Mouse (Mus musculus): ENCODE measurements around the gene Klhdc9. TPM values are rescaled to one million over a fixed set of nuclear protein-coding genes. Genes with fewer than 3 reads are reported as not detected.

Klhdc9 gene
- total RNA-seq (2021): not detected

DNA sequence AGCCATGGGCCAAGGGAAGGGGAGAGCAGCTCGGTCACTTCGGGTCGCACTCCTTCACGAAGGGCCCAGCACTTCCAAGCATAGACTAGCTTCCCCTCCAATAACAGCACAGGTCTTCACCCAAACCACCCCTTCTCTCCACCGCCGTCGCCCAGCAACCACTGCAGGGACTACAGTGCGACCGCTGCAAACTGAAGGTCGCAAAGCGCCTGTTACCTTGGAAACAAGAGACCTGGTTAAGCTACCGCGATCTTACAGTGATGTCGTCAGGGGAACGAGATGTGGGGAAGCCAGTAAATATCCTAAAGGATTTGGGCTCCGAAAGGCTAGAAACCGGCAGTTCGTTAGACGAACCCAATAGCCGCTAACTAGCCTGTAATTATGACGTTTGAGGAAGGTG lies at the start of gene Klhdc9:
TSS of gene Klhdc9 (minus strand) at position 143 of the 400 bp plus-strand sequence.
- DNase-seq (ENCODE audit: low spot score): peak; percentile 62
- intact Hi-C loops (cut with DNase I): loop anchor here (1.0 to 2.0 kb wide), 2 partner anchors 118 to 206 kb away; no protein-coding TSS in a partner anchor

- intact Hi-C loops (cut with DNase I): loop anchor here (2.0 to 5.0 kb wide), 2 partner anchors 61 to 83 kb away; partner anchors contain the start of gene Dedd
- no peak for DNase-seq (ENCODE audit: low spot score)
Observed at GRCm38 (mm10) chr1:171410231-171410630, 49.6 kb upstream of the Klhdc9 start.

GRCm38 (mm10) chr1:171407263-171407662 lies 46.7 kb upstream of the Klhdc9 start:
- DNase-seq (ENCODE audit: low spot score): no peak
- intact Hi-C loops (cut with DNase I): no loop called here

- no peak for DNase-seq (ENCODE audit: low spot score)
- intact Hi-C loops (cut with DNase I): no loop called here
Observed at GRCm38 (mm10) chr1:171402991-171403390, 42.4 kb upstream of the Klhdc9 start.

DNA sequence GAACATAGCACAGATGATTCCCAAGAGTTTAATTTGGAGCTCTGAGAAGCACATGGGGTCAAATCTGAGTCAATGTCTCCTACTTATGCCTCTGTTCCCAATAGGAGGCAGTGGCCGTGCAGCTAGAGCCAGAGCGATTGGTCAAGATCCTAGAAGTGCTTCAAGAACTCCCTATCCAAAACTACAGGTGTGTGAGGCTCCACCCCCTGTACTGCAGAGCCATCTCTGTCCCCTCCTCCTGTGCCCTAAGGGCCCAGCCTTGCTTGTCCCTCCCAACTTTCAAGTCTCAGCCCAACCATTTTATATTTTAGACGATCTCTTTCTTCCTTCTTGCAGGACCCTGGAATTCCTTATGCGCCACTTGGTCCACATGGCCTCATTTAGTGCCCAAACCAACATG lies 41.2 kb upstream of the Klhdc9 start:
- intact Hi-C loops (cut with DNase I): no loop called here
- DNase-seq (ENCODE audit: low spot score): no peak

DNA sequence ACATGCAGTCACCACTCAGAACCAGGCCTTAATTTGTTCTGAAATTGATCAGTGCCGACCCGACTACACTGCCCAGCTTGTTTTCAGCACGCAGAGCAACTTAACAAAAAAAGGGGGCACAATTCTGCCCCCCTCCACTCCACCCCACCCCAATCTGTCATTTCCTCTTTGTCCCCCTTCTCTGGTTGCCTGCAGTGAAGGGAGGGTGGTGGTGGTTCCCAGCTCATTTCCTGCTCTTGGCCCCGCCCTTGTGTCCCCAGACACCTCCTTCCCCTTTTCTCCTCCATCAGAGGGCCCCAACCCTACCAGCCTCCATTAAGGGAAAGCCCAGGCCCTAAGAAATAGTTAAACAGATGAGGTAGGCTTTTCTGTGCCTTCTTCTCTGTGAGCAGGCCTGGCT lies 29.5 kb upstream of the Klhdc9 start:
- DNase-seq (ENCODE audit: low spot score): no peak
- intact Hi-C loops (cut with DNase I): no loop called here

- intact Hi-C loops (cut with DNase I): no loop called here
- DNase-seq (ENCODE audit: low spot score): peak; percentile 38
Observed at GRCm38 (mm10) chr1:171388376-171389102, 27.9 kb upstream of the Klhdc9 start, which contains the start of gene Arhgap30. Arhgap30 (plus strand) TSS chr1:171388954.

DNA sequence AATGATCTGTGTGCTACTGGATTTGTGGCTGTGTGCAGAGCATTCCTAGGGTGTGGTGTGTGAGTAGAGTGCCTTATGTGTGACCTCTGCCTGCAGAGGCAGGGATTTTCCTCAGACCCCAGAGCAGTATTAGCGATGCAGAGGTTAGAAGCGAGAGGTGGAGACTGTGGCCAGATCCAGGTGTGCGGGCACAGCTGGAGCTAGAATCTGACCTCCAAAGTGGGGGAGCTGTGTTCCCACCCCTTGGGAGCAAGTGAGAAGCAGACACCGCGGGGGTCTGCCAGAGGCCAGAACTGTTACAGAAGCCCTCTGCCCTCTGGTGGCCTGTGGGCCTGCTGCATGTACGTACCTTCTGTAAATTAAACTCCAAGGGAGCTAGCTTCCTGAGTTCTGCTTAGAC lies 26.5 kb upstream of the Klhdc9 start:
- intact Hi-C loops (cut with DNase I): no loop called here
- no peak for DNase-seq (ENCODE audit: low spot score)

DNA sequence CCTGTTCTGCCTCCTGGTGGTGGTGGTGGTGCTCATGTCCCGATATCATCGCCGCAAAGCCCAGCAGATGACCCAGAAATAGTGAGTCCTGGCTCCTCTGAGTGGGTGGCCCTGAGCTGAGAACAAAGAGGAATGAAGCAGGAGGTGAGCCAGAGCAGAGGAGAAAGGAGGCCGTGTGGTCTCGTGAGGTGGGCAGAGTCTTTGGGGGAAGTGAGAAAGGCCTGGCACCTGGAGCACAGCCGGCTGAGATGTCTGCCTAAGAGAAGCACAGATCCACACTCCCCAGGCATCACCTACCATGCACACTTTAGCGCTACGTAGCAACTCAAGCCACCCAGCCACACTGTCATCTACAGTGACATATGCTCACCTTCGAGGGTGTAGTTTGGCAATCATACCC lies 24.6 kb upstream of the Klhdc9 start:
- intact Hi-C loops (cut with DNase I): no loop called here
- no peak for DNase-seq (ENCODE audit: low spot score)

DNA sequence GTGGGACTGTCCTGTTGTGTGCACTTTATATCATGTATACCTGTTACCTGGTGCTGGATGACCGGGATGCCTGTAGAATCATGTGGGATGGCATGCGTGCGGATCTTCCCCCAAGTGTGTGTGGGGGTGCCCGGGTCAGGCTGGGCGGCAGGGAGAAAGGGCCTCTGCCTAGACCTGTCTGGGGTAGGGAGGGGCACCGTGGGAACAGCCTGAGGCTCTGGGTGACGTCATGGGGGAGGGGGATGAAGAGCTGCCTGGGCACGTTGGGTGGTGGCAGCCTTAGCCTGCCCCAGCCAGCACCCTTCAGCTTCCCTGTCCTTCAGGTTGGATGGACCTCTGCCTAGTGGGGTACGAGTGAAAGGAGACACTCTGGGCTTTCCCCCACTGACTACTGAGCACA lies 23.8 kb upstream of the Klhdc9 start:
- DNase-seq (ENCODE audit: low spot score): no peak
- intact Hi-C loops (cut with DNase I): no loop called here

DNA sequence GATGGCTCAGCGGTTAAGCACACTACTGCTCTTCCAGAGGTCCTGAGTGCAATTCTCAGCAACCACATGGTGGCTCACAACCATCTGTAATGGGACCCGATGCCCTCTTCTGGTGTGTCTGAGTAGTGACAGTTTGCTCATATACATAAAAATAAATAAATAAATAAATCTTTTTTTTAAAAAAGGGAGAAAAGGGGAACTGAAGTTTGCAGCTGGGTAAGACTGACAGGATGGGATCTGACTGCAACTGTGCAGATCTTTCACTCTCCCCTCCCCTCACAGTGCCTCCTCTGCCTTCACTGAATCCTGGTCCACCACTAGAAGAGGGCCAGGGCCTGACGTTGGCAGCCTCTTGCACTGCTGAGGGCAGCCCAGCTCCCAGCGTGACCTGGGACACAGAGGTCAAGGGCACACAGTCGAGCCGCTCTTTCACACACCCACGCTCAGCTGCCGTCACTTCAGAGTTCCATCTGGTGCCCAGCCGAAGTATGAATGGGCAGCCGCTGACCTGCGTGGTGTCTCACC lies 21.6 kb upstream of the Klhdc9 start:
- intact Hi-C loops (cut with DNase I): no loop called here
- DNase-seq (ENCODE audit: low spot score): no peak

DNA sequence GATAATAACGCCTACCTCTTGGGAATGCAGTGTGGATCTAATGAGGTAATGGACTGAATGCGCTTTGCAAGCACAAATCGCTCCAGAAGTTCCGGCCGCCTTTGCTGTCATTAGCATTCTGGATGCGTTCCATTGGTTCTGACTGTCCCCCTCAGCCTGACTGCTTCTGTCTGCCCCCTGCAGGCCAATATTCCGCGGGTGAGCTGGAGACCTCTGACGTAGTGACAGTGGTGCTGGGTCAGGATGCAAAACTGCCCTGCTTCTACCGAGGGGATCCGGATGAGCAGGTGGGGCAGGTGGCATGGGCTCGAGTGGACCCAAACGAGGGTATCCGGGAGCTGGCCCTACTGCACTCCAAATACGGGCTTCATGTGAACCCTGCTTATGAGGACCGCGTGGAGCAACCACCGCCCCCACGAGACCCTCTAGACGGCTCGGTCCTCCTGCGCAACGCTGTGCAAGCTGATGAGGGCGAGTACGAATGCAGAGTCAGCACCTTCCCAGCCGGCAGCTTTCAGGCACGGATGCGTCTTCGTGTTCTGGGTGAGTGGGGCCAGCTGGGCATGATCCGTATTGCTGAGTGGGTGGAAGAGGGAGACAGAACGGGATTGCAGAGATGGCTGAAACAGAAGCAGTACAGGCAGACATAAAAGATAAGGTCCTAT lies 19.5 kb upstream of the Klhdc9 start:
- intact Hi-C loops (cut with DNase I): no loop called here
- peak; percentile 52 for DNase-seq (ENCODE audit: low spot score)

GRCm38 (mm10) chr1:171378298-171378697 lies 17.7 kb upstream of the Klhdc9 start:
- DNase-seq (ENCODE audit: low spot score): no peak
- intact Hi-C loops (cut with DNase I): no loop called here

DNA sequence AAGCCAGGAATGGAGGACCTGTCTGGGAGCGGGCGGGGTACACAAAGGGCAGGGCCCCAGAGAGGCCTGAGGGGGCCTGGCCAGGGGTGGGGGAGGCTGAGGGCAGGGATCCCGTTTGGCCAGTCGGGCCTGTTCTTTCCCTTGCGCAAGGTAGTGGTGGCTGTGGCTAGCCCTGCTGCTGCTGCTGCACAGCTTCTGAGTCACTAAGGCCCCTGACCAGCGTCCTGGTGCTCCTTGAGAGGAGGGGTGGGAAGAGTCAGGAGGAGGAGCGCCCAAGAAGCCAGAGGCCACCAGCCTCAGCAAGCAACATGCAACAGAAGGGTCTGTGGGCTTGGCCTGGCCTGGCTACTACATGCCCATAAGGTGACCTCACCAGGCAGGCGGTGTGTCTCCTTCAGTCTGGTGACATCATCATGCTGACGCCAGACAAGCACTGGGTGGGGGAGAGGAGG lies 15.1 kb upstream of the Klhdc9 start:
- no peak for DNase-seq (ENCODE audit: low spot score)
- intact Hi-C loops (cut with DNase I): no loop called here

- DNase-seq (ENCODE audit: low spot score): no peak
Observed at GRCm38 (mm10) chr1:171373946-171374345, 13.3 kb upstream of the Klhdc9 start.

DNA sequence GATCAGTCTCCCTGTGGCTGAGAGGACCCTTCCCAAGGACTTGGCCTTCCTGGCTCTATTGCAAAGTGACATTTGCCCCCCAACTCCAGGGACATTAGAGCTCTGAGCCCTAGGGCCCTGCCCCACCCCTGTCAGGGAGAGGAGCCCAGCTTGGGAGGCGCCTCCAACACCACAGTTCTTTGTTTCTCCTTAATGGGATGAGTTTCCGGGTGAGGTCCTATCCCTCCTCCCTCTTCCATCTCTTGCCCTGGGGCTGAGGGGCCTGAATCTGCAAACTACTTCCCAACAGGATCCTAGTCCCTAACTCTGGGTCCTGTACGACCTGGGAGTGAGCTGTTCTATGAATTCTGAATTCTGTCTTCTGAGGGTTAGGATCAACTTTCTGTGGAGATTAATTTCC lies 12.3 kb upstream of the Klhdc9 start:
- intact Hi-C loops (cut with DNase I): no loop called here
- DNase-seq (ENCODE audit: low spot score): no peak

More at GRCm38 (mm10) chr1:171373946-171374345, 13.3 kb upstream of the Klhdc9 start:
- intact Hi-C loops (cut with DNase I): no loop called here

DNA sequence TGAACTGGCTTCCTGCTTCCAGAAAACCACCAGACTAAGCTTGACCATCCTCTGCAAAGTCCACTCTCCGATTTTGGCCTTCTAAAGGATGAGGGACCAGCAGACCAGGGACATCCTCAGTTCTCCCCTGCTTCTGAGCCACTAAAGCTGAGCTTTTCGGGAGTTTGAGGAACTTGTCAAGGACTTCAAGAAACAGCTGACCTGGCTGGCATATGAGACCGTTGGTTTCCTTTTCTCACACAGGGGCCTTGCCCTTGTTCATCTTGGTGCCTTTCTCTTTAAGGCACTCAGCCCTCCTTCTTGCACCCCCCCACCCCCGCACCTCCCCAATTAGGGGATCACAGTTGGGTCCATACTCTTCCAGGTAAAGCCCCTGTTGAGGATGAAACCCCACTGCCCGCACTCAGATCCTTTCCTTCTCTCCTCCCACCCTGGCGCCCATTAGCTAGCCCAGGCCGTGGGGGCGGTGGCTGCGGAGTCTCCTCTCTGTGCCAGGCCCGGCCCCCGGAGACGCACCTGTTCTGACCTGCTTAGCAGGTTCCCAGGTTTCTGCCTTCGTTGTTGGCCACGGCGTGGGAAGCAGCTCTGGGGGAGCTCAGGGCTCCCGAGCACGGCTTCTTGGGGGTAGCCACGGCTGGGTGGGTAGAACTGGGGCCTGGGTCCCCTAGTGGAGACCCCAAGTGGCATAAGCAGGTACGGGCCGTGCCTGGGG lies 9.4 kb upstream of the Klhdc9 start, which contains the start of gene Nectin4:
TSS of gene Nectin4 (plus strand) at position 255 of the 712 bp plus-strand sequence.
- no peak for DNase-seq (ENCODE audit: low spot score)
- intact Hi-C loops (cut with DNase I): no loop called here

DNA sequence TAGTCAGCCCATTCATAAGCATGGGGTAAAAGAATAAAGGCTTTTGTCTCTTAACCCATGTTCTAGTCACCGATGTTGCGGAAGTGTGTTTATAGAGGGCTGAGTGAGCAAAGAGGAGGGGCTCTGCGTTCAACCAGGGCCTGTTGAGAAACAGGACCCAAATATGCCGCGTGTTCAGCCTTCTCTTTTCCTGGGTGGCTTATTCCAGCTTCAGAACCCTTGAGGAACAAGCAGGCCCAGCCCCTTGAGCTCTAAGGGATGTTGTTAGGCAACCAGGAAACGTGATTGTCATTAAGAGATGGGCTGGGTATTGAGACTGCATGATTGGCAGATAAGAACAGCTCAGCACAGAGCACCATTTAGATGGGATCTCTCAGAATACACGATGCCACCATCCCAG lies 5.3 kb upstream of the Klhdc9 start:
- no peak for DNase-seq (ENCODE audit: low spot score)
- intact Hi-C loops (cut with DNase I): no loop called here

DNA sequence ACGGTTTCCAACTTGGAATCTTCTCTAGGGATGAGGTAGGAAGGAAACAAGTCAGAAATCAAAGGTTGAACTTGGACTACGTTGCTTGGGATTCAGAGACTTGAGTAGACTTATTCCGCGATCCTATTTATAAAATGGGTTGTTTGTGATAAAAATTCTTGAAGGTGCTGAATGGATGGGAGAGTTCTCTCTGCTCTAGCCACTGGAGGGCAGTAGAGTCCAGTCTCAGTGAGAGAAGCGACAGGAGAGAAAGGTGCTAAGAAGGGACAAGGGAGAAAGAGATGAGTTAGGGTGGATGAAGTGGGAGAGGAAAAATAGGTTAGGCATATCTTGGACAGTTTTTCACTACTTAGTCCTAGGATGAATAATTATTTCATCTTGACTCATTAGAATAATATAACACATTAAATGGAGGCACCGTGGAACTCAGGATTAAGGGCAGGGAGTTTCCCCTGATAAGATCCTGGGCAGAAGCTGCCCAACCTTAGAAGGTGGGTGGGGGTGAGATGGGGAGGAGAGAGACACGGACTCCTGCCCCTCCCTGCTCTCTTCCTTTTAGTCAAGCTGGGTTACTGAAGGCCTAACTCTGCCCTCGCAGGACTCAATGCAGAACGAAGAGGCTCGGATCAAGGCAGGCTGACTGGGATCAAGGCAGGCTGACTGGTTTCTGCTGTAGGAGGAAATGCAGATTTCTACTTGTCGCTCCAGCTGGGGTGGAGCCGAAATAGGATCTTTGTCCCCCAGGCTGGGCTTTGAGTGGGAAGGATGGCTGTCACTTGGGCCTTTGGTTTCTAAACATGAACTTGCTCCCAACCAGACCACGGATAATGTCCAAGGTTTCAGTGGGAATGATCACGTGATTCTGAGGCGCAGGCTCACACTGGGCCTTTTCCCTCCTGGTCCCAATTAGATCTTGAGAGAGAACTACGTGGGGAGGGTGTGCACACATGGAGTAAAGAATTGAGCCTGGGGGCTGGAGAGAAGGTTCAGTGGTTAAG lies 807 bp upstream of the Klhdc9 start:
- intact Hi-C loops (cut with DNase I): loop anchor here (1.0 to 2.0 kb wide), 2 partner anchors 117 to 205 kb away; no protein-coding TSS in a partner anchor
- no peak for DNase-seq (ENCODE audit: low spot score)

All from heart, postnatal 25 days (tissue).